Mouse (Mus musculus) cortical plate, adult 2 months (tissue): ENCODE measurements around the gene Fam53a. TPM values are rescaled to one million over a fixed set of nuclear protein-coding genes. Genes with fewer than 3 reads are reported as not detected.

ENCODE experiments used
- H3K27ac ChIP-seq: fragments of 200-500 bp; 2 replicates; pipeline ENCODE4 v1.5.1; 2012; ENCODE audit warnings: low read length, control low read depth, inconsistent platforms; ENCODE audit not compliant: insufficient read depth
- H3K4me1 ChIP-seq: fragments of 200-500 bp; 2 replicates; pipeline ENCODE4 v1.6.1; 2011; ENCODE audit warnings: low read length; ENCODE audit not compliant: control insufficient read depth, insufficient read depth
- H3K4me3 ChIP-seq: fragments of 200-500 bp; 2 replicates; pipeline ENCODE4 v1.5.1; 2011; ENCODE audit warnings: mild to moderate bottlenecking, low read length, control low read depth; ENCODE audit not compliant: insufficient read depth
- CTCF ChIP-seq: fragments of 200-500 bp; IDR thresholded peaks from 2 replicates; pipeline ENCODE4 v1.5.1; 2011; ENCODE audit warnings: mild to moderate bottlenecking, control low read depth, low read length; ENCODE audit not compliant: insufficient read depth; ENCODE audit errors: extremely low read depth
- POLR2A ChIP-seq: fragments of 200-500 bp; IDR thresholded peaks from 2 replicates; pipeline ENCODE4 v1.6.1; 2011; ENCODE audit warnings: mild to moderate bottlenecking, low read length, control low read depth; ENCODE audit not compliant: insufficient read depth; ENCODE audit errors: extremely low read depth
- polyA plus RNA-seq: library from polyadenylated mRNA; depleted of rRNA; stranded (reverse); fragments of >200 nt; gene quantifications from 2 replicates; pipeline ENCODE4 v1.2.3, GENCODE M21; 2012

Gene Fam53a
- polyA plus RNA-seq, 1 experiment: 19.1 TPM

- no peak overlapping the region for H3K27ac ChIP-seq
- H3K4me1 ChIP-seq: no peaks in the 10 kb centered on the region
- TF ChIP-seq POLR2A (no peak), CTCF (no peak)
These were observed 20.2 kb downstream of the Fam53a start for GRCm38 (mm10) chr5:33609226-33609625.

GRCm38 (mm10) chr5:33607434-33607833 lies 22.0 kb downstream of the Fam53a start:
- no peak for TF ChIP-seq POLR2A
- TF ChIP-seq CTCF: no peak
- Histone ChIP-seq H3K27ac (no peak overlapping the region), H3K4me1 (no peaks in the 10 kb centered on the region), H3K4me3 (no peak overlapping the region)

More at GRCm38 (mm10) chr5:33609226-33609625, 20.2 kb downstream of the Fam53a start:
- no peak overlapping the region for H3K4me3 ChIP-seq

GRCm38 (mm10) chr5:33606631-33607030 lies 22.8 kb downstream of the Fam53a start:
- no peak for TF ChIP-seq CTCF
- TF ChIP-seq POLR2A: no peak
- no peak overlapping the region for H3K27ac ChIP-seq
- no peaks in the 10 kb centered on the region for H3K4me1 ChIP-seq
- no peak overlapping the region for H3K4me3 ChIP-seq

- Histone ChIP-seq H3K4me1 (no peaks in the 10 kb centered on the region), H3K27ac (no peak overlapping the region), H3K4me3 (no peak overlapping the region)
- TF ChIP-seq CTCF: no peak
These were observed 24.1 kb downstream of the Fam53a start for GRCm38 (mm10) chr5:33605314-33605713.

GRCm38 (mm10) chr5:33593620-33594019 lies 35.8 kb downstream of the Fam53a start:
- Histone ChIP-seq H3K4me1 (no peaks in the 10 kb centered on the region), H3K27ac (no peak overlapping the region), H3K4me3 (no peak overlapping the region)
- TF ChIP-seq POLR2A: no peak
- TF ChIP-seq CTCF: peak; percentile 12; the same call in 1 of the 2 replicates

- TF ChIP-seq CTCF (peak; percentile 96), POLR2A (no peak)
- H3K4me1 ChIP-seq: no peaks in the 10 kb centered on the region
- H3K4me3 ChIP-seq: no peak overlapping the region
- H3K27ac ChIP-seq: no peak overlapping the region
These were observed 40.1 kb downstream of the Fam53a start for GRCm38 (mm10) chr5:33589221-33589888.

GRCm38 (mm10) chr5:33588066-33588465 lies 41.4 kb downstream of the Fam53a start:
- Histone ChIP-seq H3K4me1 (no peaks in the 10 kb centered on the region), H3K4me3 (no peak overlapping the region), H3K27ac (no peak overlapping the region)
- no peak for TF ChIP-seq CTCF
- no peak for TF ChIP-seq POLR2A

- no peak overlapping the region for H3K4me3 ChIP-seq
- H3K4me1 ChIP-seq: no peaks in the 10 kb centered on the region
- H3K27ac ChIP-seq: no peak overlapping the region
- no peak for TF ChIP-seq POLR2A
- no peak for TF ChIP-seq CTCF
These were observed 41.9 kb downstream of the Fam53a start for GRCm38 (mm10) chr5:33587498-33588058.

GRCm38 (mm10) chr5:33580336-33580735 lies 49.1 kb downstream of the Fam53a start:
- no peaks in the 10 kb centered on the region for H3K4me1 ChIP-seq
- H3K27ac ChIP-seq: no peak overlapping the region
- TF ChIP-seq POLR2A: no peak
- TF ChIP-seq CTCF: no peak
- no peak overlapping the region for H3K4me3 ChIP-seq

GRCm38 (mm10) chr5:33574207-33574606 lies 55.2 kb downstream of the Fam53a start:
- TF ChIP-seq POLR2A (no peak), CTCF (no peak)
- no peak overlapping the region for H3K4me3 ChIP-seq
- H3K4me1 ChIP-seq: no peaks in the 10 kb centered on the region
- no peak overlapping the region for H3K27ac ChIP-seq
